Mouse (Mus musculus) regulatory T cell (primary cell): ENCODE results near the gene Dtx1.

Source experiments
- in situ Hi-C: fragments of 300-600 bp; cut with MboI, MseI; formaldehyde crosslinking; loops from one replicate; pipeline ENCODE4 v1.15.1; 2025; ENCODE audit warnings: high pct_unique_total_duplicates

Gene Dtx1

GRCm38 (mm10) chr5:120644227-120644626, 67.5 kb downstream of the Dtx1 start:
- in situ Hi-C loops = no loop called here

GRCm38 (mm10) chr5:120643365-120644085, 68.2 kb downstream of the Dtx1 start:
- in situ Hi-C loops = no loop called here

GRCm38 (mm10) chr5:120640094-120640493, 71.6 kb downstream of the Dtx1 start:
- in situ Hi-C loops = no loop called here

GRCm38 (mm10) chr5:120635633-120636032, 76.1 kb downstream of the Dtx1 start:
- in situ Hi-C loops = no loop called here

GRCm38 (mm10) chr5:120634860-120635259, 76.9 kb downstream of the Dtx1 start:
- in situ Hi-C loops = no loop called here

GRCm38 (mm10) chr5:120634131-120634530, 77.6 kb downstream of the Dtx1 start, which contains the start of gene Cfap73:
Gene Cfap73 (minus strand): TSS chr5:120634235.
- in situ Hi-C loops = no loop called here

GRCm38 (mm10) chr5:120631892-120632291, 79.8 kb downstream of the Dtx1 start:
- in situ Hi-C loops = no loop called here

GRCm38 (mm10) chr5:120631128-120631527, 80.6 kb downstream of the Dtx1 start:
- in situ Hi-C loops = no loop called here
